Mouse (Mus musculus): ENCODE data around the gene Mlana. TPM values are rescaled to one million over a fixed set of nuclear protein-coding genes. Genes with fewer than 3 reads are reported as not detected.

Gene Mlana
- not detected in 2 replicates for polyA plus RNA-seq (2015; fragmentation: Nextera tagmentation; extraction: Ambion mirVana)

GRCm38 (mm10) chr19:29697245-29697874 lies at the start of gene Mlana:
Gene Mlana, plus strand, starts transcription at chr19:29697824.

Other genes starting within 250 kb of the Mlana start
- gene Ric1, start 175.5 kb upstream of the Mlana start, polyA plus RNA-seq (2015; fragmentation: Nextera tagmentation; extraction: Ambion mirVana), result 13.5 TPM in 2 replicates
- 11.6 and 11.9 TPM in 2 replicates for gene Ermp1, start 49.4 kb upstream of the Mlana start, polyA plus RNA-seq (2015; fragmentation: Nextera tagmentation; extraction: Ambion mirVana)
- 6.0 and 6.2 TPM in 2 replicates for gene 9930021J03Rik, start 108.2 kb downstream of the Mlana start, polyA plus RNA-seq (2015; fragmentation: Nextera tagmentation; extraction: Ambion mirVana)
- gene Ranbp6, start 115.2 kb downstream of the Mlana start, polyA plus RNA-seq (2015; fragmentation: Nextera tagmentation; extraction: Ambion mirVana), result 32.7 and 34.0 TPM in 2 replicates
- 12.0 and 14.7 TPM in 2 replicates for gene Il33, start 227.3 kb downstream of the Mlana start, polyA plus RNA-seq (2015; fragmentation: Nextera tagmentation; extraction: Ambion mirVana)

All from neural tube, postnatal 0 days (tissue).